Mouse (Mus musculus): ENCODE measurements around the gene Tmprss11b.

- no peak for TF ChIP-seq POLR2A (IDR thresholded peaks at IDR 0.05; ENCODE audit: borderline replicate concordance, low read depth, low read length)
- TF ChIP-seq CTCF (IDR thresholded peaks at IDR 0.05; ENCODE audit: low read depth, low read length): no peak
Measured at GRCm38 (mm10) chr5:86725021-86725420, 48.9 kb upstream of the Tmprss11b start.

Data from bone marrow macrophage, adult 2 months (primary cell).